In the genomic region with DNA sequence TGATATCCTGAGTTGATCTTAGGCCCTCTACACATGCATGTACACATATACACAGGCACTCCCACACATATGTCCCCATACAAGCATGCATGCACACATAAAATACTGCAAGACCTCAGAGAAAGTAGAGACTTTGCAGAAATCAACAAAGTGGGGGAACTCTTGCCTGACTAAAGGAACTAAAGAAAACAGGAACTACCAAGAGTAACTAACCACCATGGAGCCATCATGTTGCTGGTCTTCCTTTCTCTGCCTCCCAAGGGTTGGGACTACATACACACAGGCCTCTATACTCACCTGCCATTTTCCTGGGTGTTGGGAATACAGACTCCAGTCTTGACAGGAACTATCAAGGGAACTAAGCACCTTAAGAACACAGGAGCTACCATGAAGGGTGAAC, we compare ENCODE assay signal across 14 mouse cellular contexts.
"Had no signal": no experiment of that assay in that cellular context is flagged by ENCODE, and none has a peak within 500 bp of the region (broad histone marks: within the 10 kb centered on the region; RNA-seq: fewer than 3 reads in every experiment).

No protein-coding gene starts in this region.

- H3K27me3 ChIP-seq: intestine, embryonic 15.5 days; kidney, embryonic 15.5 days; midbrain, embryonic 13.5 days had no signal

- H3K36me3 ChIP-seq: intestine, embryonic 15.5 days; kidney, embryonic 15.5 days; limb, embryonic 13.5 days; midbrain, embryonic 13.5 days had no signal

- H3K4me1 ChIP-seq: intestine, embryonic 15.5 days; kidney, embryonic 15.5 days; midbrain, embryonic 13.5 days had no signal

- H3K4me3 ChIP-seq: intestine, embryonic 15.5 days; kidney, embryonic 15.5 days; limb, embryonic 13.5 days; midbrain, embryonic 13.5 days had no signal

- H3K27ac ChIP-seq: intestine, embryonic 15.5 days; kidney, embryonic 15.5 days; limb, embryonic 13.5 days; liver, embryonic 14.5 days; midbrain, embryonic 13.5 days had no signal

- DNase-seq: kidney, adult 18-20 months; kidney, postnatal 14 days; left cerebral cortex, postnatal 4 days; lung, adult 18-20 months; lung, postnatal 4 days; right cerebral cortex, adult 18-20 months; right cerebral cortex, postnatal 25 days; thymus, postnatal 36 days had no signal

- ATAC-seq: intestine, embryonic 15.5 days; lung, postnatal 0 days; midbrain, embryonic 13.5 days had no signal
